Mouse (Mus musculus): ENCODE data around the gene Srl. TPM values are rescaled to one million over a fixed set of nuclear protein-coding genes. Genes with fewer than 3 reads are reported as not detected.

Gene Srl
- 5.5 and 6.6 TPM in 2 replicates for polyA plus RNA-seq (2015; fragmentation: Nextera tagmentation; extraction: Ambion mirVana)

DNA sequence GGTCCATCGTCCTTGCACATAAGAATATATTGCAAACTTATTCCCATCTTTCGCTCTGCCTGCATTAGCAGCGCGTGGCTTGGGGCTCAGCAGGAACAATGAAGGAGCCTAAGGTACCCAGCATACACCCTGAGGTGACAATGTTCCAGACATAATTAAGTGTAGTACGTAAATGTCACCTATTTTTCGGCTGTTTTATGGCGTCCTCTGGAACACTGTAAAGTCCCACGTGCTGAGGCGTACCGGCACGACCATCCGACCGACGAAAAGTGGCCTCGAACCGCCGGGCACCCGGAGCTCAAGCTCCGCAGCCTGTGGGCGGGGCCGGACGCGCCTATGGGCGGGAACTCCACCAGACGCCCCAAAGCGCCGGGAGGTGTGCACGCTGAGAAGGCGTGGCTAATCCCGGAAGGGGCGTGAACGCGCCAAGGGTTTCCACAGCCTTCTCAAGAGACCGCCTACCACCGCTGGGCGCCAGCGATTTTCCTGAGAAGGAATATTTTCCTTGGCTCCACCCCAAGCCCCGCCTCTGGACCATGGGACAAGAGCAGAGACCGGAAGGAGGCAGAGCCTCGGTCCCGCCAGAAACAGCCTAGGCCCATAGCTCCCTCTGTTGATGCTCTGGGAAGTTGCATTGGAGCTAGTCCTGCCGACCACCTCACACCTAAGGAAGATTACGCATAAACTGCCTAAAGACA lies at the start of gene Srl:
Srl (minus strand) TSS at position 316 of the 698 bp plus-strand sequence.
- TF ChIP-seq EP300 (IDR thresholded peaks at IDR 0.05) (peak; percentile 67), CTCF (IDR thresholded peaks at IDR 0.05) (peak; percentile 95)
- Histone ChIP-seq H3K27ac (ENCODE audit: low read length) (no peak within 1 kb of the TSS), H3K4me2 (replicated peaks; ENCODE audit: low read depth, low read length) (peak within 1 kb of the TSS; percentile 54), H3K27me3 (replicated peaks; ENCODE audit: insufficient read depth, low read length) (no peaks in the 10 kb centered on the region), H3K9me3 (ENCODE audit: low read length) (no peaks in the 10 kb centered on the region), H3K36me3 (ENCODE audit: insufficient read depth, low read length) (peaks cover 10% of the 10 kb centered on the region; the same call in 1 of the 2 replicates), H3K4me1 (ENCODE audit: insufficient read depth, low read depth, low read length) (no peaks in the 10 kb centered on the region), H3K4me3 (ENCODE audit: low read depth, low read length) (peak within 1 kb of the TSS; percentile 36), H3K9ac (replicated peaks; ENCODE audit: low read depth) (no peak within 1 kb of the TSS; the same call in 1 of the 2 replicates)
- under 1% methylated on average over 43 of the region's 43 CpGs for WGBS
- peak; percentile 98 for ATAC-seq
- peak; percentile 99 for DNase-seq (ENCODE audit: low spot score)

DNA sequence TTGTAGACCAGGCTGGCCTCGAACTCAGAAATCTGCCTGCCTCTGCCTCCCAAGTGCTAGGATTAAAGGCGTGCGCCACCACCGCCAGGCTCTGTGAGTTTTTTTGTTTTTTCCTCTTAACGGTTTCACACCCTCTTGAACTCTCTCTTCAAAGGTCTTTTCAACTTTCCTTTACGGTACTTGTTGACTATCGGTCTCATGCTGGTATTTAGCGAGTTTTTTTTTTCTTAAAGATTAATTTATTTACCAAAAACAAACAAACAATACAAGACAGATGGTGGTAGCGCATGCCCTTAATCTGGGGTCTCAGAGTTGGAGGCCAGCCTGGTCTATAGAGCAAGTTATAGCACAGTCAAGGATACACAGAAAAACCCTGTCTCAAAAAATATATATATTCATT lies 48.6 kb upstream of the Srl start:
- peaks cover 19% of the 10 kb centered on the region for H3K4me1 ChIP-seq (ENCODE audit: insufficient read depth, low read depth, low read length)
- no peak overlapping the region for H3K4me2 ChIP-seq (replicated peaks; ENCODE audit: low read depth, low read length)
- 94% methylated on average over 9 of the region's 9 CpGs for WGBS
- H3K4me3 ChIP-seq (ENCODE audit: low read depth, low read length) = no peak overlapping the region
- H3K9me3 ChIP-seq (ENCODE audit: low read length) = no peaks in the 10 kb centered on the region
- H3K27me3 ChIP-seq (replicated peaks; ENCODE audit: insufficient read depth, low read length) = no peaks in the 10 kb centered on the region
- H3K9ac ChIP-seq (replicated peaks; ENCODE audit: low read depth) = no peak overlapping the region
- DNase-seq (ENCODE audit: low spot score) = peak; percentile 35
- no peak for ATAC-seq
- no peak overlapping the region for H3K27ac ChIP-seq (ENCODE audit: low read length)
- no peak for TF ChIP-seq EP300 (IDR thresholded peaks at IDR 0.05)
- no peak for TF ChIP-seq CTCF (IDR thresholded peaks at IDR 0.05)
- no peaks in the 10 kb centered on the region for H3K36me3 ChIP-seq (ENCODE audit: insufficient read depth, low read length)

DNA sequence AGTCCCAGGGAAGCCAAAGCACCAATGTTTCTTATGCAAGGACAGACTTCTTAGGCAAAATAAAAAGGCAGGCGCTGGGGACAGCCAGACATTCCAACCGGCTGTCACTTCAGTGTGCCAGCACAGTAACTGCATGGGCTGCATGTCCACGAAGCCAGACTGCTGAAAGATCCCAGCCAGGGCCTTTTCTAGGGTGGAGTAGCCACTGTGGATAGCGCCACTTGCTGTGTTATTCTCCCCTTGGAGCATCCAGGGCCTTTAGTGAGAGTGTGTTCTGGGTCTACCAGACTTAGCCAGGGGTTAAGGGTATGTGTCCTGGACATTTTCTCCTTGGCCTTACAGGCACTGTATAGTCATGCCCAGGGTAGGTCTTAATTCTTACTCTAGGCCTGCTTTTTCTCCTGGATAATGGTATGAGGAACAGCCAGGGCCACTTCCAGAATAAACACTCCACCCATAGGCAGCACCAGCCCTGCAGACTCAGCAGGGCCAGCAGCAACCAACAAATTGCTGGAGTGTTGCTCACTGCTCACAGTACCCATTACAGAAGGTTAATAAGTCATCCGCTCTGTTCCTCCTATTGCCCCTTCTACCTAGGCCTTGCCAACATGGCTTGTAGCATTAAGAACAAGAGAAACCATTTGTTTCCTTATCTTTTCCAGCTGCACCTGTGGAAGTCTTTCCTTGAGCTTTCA lies 46.0 kb upstream of the Srl start:
- Histone ChIP-seq H3K36me3 (ENCODE audit: insufficient read depth, low read length) (no peaks in the 10 kb centered on the region), H3K4me1 (ENCODE audit: insufficient read depth, low read depth, low read length) (peaks cover 10% of the 10 kb centered on the region), H3K9ac (replicated peaks; ENCODE audit: low read depth) (no peak overlapping the region), H3K27ac (ENCODE audit: low read length) (peak overlapping the region; percentile 90), H3K4me3 (ENCODE audit: low read depth, low read length) (no peak overlapping the region), H3K9me3 (ENCODE audit: low read length) (no peaks in the 10 kb centered on the region), H3K4me2 (replicated peaks; ENCODE audit: low read depth, low read length) (peak overlapping the region; percentile 58; the same call in 1 of the 2 replicates), H3K27me3 (replicated peaks; ENCODE audit: insufficient read depth, low read length) (no peaks in the 10 kb centered on the region)
- 32% methylated on average over 5 of the region's 5 CpGs for WGBS
- DNase-seq (ENCODE audit: low spot score) (peak; percentile 66), ATAC-seq (no peak)
- no peak for TF ChIP-seq CTCF (IDR thresholded peaks at IDR 0.05)
- peak; percentile 14; the same call in 1 of the 2 replicates for TF ChIP-seq EP300 (IDR thresholded peaks at IDR 0.05)

DNA sequence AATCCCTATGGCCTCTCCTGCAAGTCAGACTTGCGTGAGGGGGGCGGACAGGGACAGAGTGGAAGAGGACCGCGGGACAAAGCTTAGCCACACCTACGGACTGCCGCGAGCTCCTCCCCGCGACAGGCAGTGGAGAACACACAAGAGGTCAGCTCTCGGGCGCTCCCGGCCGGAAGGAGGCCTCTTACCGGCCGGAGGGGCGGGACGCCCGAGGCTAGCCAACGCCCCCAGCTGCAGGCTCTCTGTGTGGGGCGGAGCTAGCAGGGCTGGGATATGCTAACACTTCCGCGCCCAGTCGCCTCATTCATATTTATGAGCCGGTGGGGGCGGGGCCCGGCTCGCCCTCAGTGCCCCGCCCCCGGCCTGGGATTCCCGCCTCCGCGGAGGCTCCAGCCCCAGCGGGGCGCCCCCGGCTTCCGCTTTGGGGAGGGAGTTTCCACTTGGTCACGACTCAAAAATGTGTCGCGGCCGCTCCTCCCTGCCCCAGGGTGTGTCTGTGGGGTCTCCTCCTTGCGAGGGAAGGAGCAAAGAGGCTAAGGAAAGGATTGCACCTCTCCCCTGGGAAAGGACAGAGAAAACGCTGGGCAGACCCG lies 45.0 kb upstream of the Srl start:
- no peaks in the 10 kb centered on the region for H3K9me3 ChIP-seq (ENCODE audit: low read length)
- H3K4me3 ChIP-seq (ENCODE audit: low read depth, low read length) = peak overlapping the region; percentile 43
- H3K36me3 ChIP-seq (ENCODE audit: insufficient read depth, low read length) = no peaks in the 10 kb centered on the region
- 1% methylated on average over 41 of the region's 43 CpGs for WGBS
- peak overlapping the region; percentile 90 for H3K27ac ChIP-seq (ENCODE audit: low read length)
- 0 out of 2 replicates have a peak overlapping the region, but pooled peaks have one; percentile 5 for H3K9ac ChIP-seq (replicated peaks; ENCODE audit: low read depth)
- ATAC-seq (peak; percentile 99), DNase-seq (ENCODE audit: low spot score) (peak; percentile 100)
- TF ChIP-seq EP300 (IDR thresholded peaks at IDR 0.05) (peak; percentile 78), CTCF (IDR thresholded peaks at IDR 0.05) (peak; percentile 45; the same call in 1 of the 2 replicates)
- H3K27me3 ChIP-seq (replicated peaks; ENCODE audit: insufficient read depth, low read length) = no peaks in the 10 kb centered on the region
- peaks cover 10% of the 10 kb centered on the region for H3K4me1 ChIP-seq (ENCODE audit: insufficient read depth, low read depth, low read length)
- H3K4me2 ChIP-seq (replicated peaks; ENCODE audit: low read depth, low read length) = peak overlapping the region; percentile 58

DNA sequence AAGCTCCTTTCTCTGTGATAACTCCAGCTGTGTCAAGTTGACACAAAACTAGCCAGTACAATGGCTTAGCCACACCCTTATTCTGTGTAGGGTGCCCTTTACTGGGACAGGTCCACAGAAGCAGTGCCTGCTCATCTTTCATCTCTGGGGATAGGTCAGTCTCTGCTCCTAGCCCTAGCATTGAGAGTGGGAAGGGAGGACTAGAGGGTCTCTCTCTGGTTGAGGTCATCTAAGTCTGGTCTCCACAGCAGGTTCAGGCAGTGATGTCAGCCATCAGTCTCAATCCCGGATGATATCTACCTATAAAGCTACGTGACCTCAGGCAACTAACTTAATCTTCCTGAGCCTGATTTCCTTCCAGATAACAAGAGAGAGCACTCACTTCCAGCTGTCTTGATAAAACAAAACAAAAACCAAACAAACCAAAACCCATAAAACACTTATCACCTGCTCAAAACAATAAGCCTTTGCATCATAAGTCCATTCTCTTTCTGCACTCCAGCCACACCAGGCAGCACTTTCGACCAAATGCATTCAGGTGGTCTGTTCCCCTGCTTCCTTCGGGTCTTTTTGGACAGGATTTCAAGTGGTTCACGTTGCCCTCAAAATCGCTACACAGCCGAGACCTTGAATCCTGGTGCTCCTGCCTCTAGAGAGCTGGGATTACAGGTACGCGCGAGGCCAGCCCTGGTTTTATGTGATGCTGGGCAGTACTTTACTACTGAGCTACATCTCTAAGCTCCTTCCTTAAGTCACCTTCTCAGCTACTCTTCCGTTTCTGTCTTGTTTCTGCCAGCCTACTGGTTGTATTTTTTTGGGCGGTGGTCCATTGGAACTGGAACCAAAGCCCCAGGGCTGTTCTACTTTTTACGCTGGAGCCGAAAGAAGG lies 44.3 kb upstream of the Srl start:
- no peak for TF ChIP-seq CTCF (IDR thresholded peaks at IDR 0.05)
- TF ChIP-seq EP300 (IDR thresholded peaks at IDR 0.05) = no peak
- ATAC-seq = peak; percentile 4; the same call in 1 of the 2 replicates
- no peaks in the 10 kb centered on the region for H3K36me3 ChIP-seq (ENCODE audit: insufficient read depth, low read length)
- peak overlapping the region; percentile 43 for H3K4me3 ChIP-seq (ENCODE audit: low read depth, low read length)
- peak overlapping the region; percentile 58 for H3K4me2 ChIP-seq (replicated peaks; ENCODE audit: low read depth, low read length)
- WGBS = 4% methylated on average over 14 of the region's 14 CpGs
- peaks cover 10% of the 10 kb centered on the region for H3K4me1 ChIP-seq (ENCODE audit: insufficient read depth, low read depth, low read length)
- 0 out of 2 replicates have a peak overlapping the region, but pooled peaks have one; percentile 5 for H3K9ac ChIP-seq (replicated peaks; ENCODE audit: low read depth)
- peak overlapping the region; percentile 90 for H3K27ac ChIP-seq (ENCODE audit: low read length)
- H3K9me3 ChIP-seq (ENCODE audit: low read length) = no peaks in the 10 kb centered on the region
- no peaks in the 10 kb centered on the region for H3K27me3 ChIP-seq (replicated peaks; ENCODE audit: insufficient read depth, low read length)
- DNase-seq (ENCODE audit: low spot score) = no peak
